ENCODE assay signal across 9 mouse cellular contexts in genomic region chr16:77788041-77788780, GRCm38 (mm10).
DNase-seq lines count a peak whose midpoint lies in the region; ATAC-seq and TF ChIP-seq lines count a peak whose summit lies in the region.
"Had no signal": no experiment of that assay in that cellular context is flagged by ENCODE, and none has a peak within 500 bp of the region (broad histone marks: within the 10 kb centered on the region; RNA-seq: fewer than 3 reads in every experiment).

No protein-coding gene starts in this region.

- 24% methylated on average over 20 of the region's 20 CpGs for WGBS in cerebellum, adult 2 months
- WGBS in forebrain, embryonic 11.5 days: 68% methylated on average over 20 of the region's 20 CpGs
- 21% methylated on average over 20 of the region's 20 CpGs for WGBS in midbrain, embryonic 16.5 days
- WGBS in liver, embryonic 12.5 days (ENCODE audit: insufficient replicate concordance): 81% methylated on average over 20 of the region's 20 CpGs

- H3K9ac ChIP-seq in forebrain, embryonic 11.5 days (ENCODE audit: low read length): peak overlapping the region; percentile 42
- peak overlapping the region; percentile 60 for H3K9ac ChIP-seq in midbrain, embryonic 16.5 days (ENCODE audit: low read depth, low read length)
- H3K9ac ChIP-seq in liver, embryonic 12.5 days: no peak overlapping the region
- H3K9ac ChIP-seq: lung, embryonic 14.5 days had no signal

- H3K4me3 ChIP-seq in cerebellum, adult 2 months (replicated peaks; ENCODE audit: insufficient read depth, low read depth, low read length): peak overlapping the region; percentile 38
- H3K4me3 ChIP-seq in forebrain, embryonic 11.5 days (ENCODE audit: low read depth, low read length): no peak overlapping the region
- peak overlapping the region; percentile 58 for H3K4me3 ChIP-seq in layer of hippocampus, adult 2 months
- peak overlapping the region; percentile 13 for H3K4me3 ChIP-seq in midbrain, embryonic 16.5 days (ENCODE audit: low read depth, low read length)
- H3K4me3 ChIP-seq in liver, embryonic 12.5 days: no peak overlapping the region

- intact Hi-C loops in heart, postnatal 25 days (cut with DNase I): no loop called here

- DNase-seq in cerebellum, adult 2 months: peak; percentile 57 to 66
- DNase-seq in forebrain, embryonic 11.5 days (ENCODE audit: low spot score): peak; percentile 54
- peak; percentile 51 to 60 for DNase-seq in layer of hippocampus, adult 2 months (ENCODE audit: low spot score in 2 of 2)
- DNase-seq in heart, postnatal 25 days (ENCODE audit: low spot score): no peak
- no peak for DNase-seq in thymus, postnatal 4 days
- DNase-seq: lung, embryonic 14.5 days had no signal

- no peaks in the 10 kb centered on the region; the same call in 1 of the 2 replicates for H3K27me3 ChIP-seq in cerebellum, adult 2 months (ENCODE audit: control insufficient read depth, insufficient read depth, low read length)
- no peaks in the 10 kb centered on the region for H3K27me3 ChIP-seq in forebrain, embryonic 11.5 days (ENCODE audit: control insufficient read depth, insufficient read depth, low read length)
- no peaks in the 10 kb centered on the region for H3K27me3 ChIP-seq in midbrain, embryonic 16.5 days (ENCODE audit: control insufficient read depth, insufficient read depth, low read depth, low read length)
- H3K27me3 ChIP-seq in liver, embryonic 12.5 days (replicated peaks): no peaks in the 10 kb centered on the region

- H3K36me3 ChIP-seq in forebrain, embryonic 11.5 days (ENCODE audit: control insufficient read depth, insufficient read depth, low read length): no peaks in the 10 kb centered on the region
- H3K36me3 ChIP-seq in midbrain, embryonic 16.5 days (ENCODE audit: control insufficient read depth, insufficient read depth, low read length): no peaks in the 10 kb centered on the region
- no peaks in the 10 kb centered on the region for H3K36me3 ChIP-seq in liver, embryonic 12.5 days

- peak; percentile 93 for ATAC-seq in forebrain, embryonic 11.5 days (replicated peaks; ENCODE audit: low FRiP score)
- ATAC-seq in midbrain, embryonic 16.5 days: peak; percentile 95
- no peak for ATAC-seq in erythroid progenitor cell, adult 5-6 weeks (replicated peaks; ENCODE audit: low FRiP score, poor library complexity, severe bottlenecking)
- no peak for ATAC-seq in liver, embryonic 12.5 days

- H3K9me3 ChIP-seq in forebrain, embryonic 11.5 days (ENCODE audit: control insufficient read depth, low read length): no peaks in the 10 kb centered on the region
- H3K9me3 ChIP-seq in midbrain, embryonic 16.5 days (replicated peaks; ENCODE audit: control insufficient read depth, low read length, poor library complexity, severe bottlenecking): no peaks in the 10 kb centered on the region
- H3K9me3 ChIP-seq in liver, embryonic 12.5 days (replicated peaks): no peaks in the 10 kb centered on the region

- H3K4me1 ChIP-seq in cerebellum, adult 2 months (ENCODE audit: control insufficient read depth, insufficient read depth, low read length): no peaks in the 10 kb centered on the region
- no peaks in the 10 kb centered on the region; the same call in 1 of the 2 replicates for H3K4me1 ChIP-seq in forebrain, embryonic 11.5 days (replicated peaks; ENCODE audit: control insufficient read depth, insufficient read depth, low read length)
- peaks cover 14% of the 10 kb centered on the region for H3K4me1 ChIP-seq in midbrain, embryonic 16.5 days (ENCODE audit: control insufficient read depth, insufficient read depth, low read length)
- no peaks in the 10 kb centered on the region for H3K4me1 ChIP-seq in liver, embryonic 12.5 days

- TF ChIP-seq CTCF in cerebellum, adult 2 months (IDR thresholded peaks at IDR 0.05; ENCODE audit: borderline replicate concordance, insufficient read depth, low read depth, low read length): no peak
- TF ChIP-seq CTCF in layer of hippocampus, adult 2 months (conservative IDR thresholded peaks at IDR 0.05): peak; percentile 47

- TF ChIP-seq POLR2A in cerebellum, adult 2 months (IDR thresholded peaks at IDR 0.05; ENCODE audit: borderline replicate concordance, insufficient read depth, low read length): no peak

- no peak overlapping the region for H3K27ac ChIP-seq in cerebellum, adult 2 months (ENCODE audit: insufficient read depth, low read length)
- peak overlapping the region; percentile 70 for H3K27ac ChIP-seq in forebrain, embryonic 11.5 days (ENCODE audit: low read depth, low read length)
- H3K27ac ChIP-seq in layer of hippocampus, adult 2 months: peak overlapping the region; percentile 93
- H3K27ac ChIP-seq in midbrain, embryonic 16.5 days (ENCODE audit: low read length): peak overlapping the region; percentile 93
- H3K27ac ChIP-seq in liver, embryonic 12.5 days: no peak overlapping the region

- no peak overlapping the region for H3K4me2 ChIP-seq in forebrain, embryonic 11.5 days (ENCODE audit: low read depth, low read length, severe bottlenecking)
- peak overlapping the region; percentile 51 for H3K4me2 ChIP-seq in midbrain, embryonic 16.5 days (ENCODE audit: low read length)
- no peak overlapping the region for H3K4me2 ChIP-seq in liver, embryonic 12.5 days
- H3K4me2 ChIP-seq: lung, embryonic 14.5 days had no signal

Comparison
In these comparisons a context has a peak if more than half of its experiments do, and no peak if none do; other contexts are left out.
1. DNase-seq: peak in cerebellum, adult 2 months (2 of 2), forebrain, embryonic 11.5 days (single experiment) and layer of hippocampus, adult 2 months (2 of 2); none in heart, postnatal 25 days (single experiment) and thymus, postnatal 4 days (single experiment).
2. H3K27ac ChIP-seq: peak in forebrain, embryonic 11.5 days (single experiment), layer of hippocampus, adult 2 months (single experiment) and midbrain, embryonic 16.5 days (single experiment); none in cerebellum, adult 2 months (single experiment) and liver, embryonic 12.5 days (single experiment).
3. H3K4me3 ChIP-seq: peak in cerebellum, adult 2 months (single experiment), layer of hippocampus, adult 2 months (single experiment) and midbrain, embryonic 16.5 days (single experiment); none in forebrain, embryonic 11.5 days (single experiment) and liver, embryonic 12.5 days (single experiment).
4. ATAC-seq: peak in forebrain, embryonic 11.5 days (single experiment) and midbrain, embryonic 16.5 days (single experiment); none in erythroid progenitor cell, adult 5-6 weeks (single experiment) and liver, embryonic 12.5 days (single experiment).